Mouse (Mus musculus) NIH3T3 (cell line): Measurements from ENCODE around the gene Atp6v1a.

Experiments
- DNase-seq: peaks from one replicate; pipeline ENCODE4 v3.0.0-alpha.2; 2012; ENCODE audit warnings: low read depth

Gene Atp6v1a

GRCm38 (mm10) chr16:44060604-44061286 lies 78.8 kb downstream of the Atp6v1a start:
- DNase-seq, result no peak

GRCm38 (mm10) chr16:44058745-44059144 lies 80.8 kb downstream of the Atp6v1a start:
- DNase-seq, result peak; percentile 81

GRCm38 (mm10) chr16:44055766-44056165 lies 83.7 kb downstream of the Atp6v1a start:
- DNase-seq, result no peak

GRCm38 (mm10) chr16:44053265-44053664 lies 86.2 kb downstream of the Atp6v1a start:
- DNase-seq, result no peak

- peak; percentile 44 for DNase-seq
Observed at GRCm38 (mm10) chr16:44052390-44052789, 87.1 kb downstream of the Atp6v1a start.

- no peak for DNase-seq
Observed at GRCm38 (mm10) chr16:44050139-44050538, 89.4 kb downstream of the Atp6v1a start.

- DNase-seq, result no peak
Observed at GRCm38 (mm10) chr16:44039112-44039511, 100.4 kb downstream of the Atp6v1a start.
